Mouse (Mus musculus) midbrain, postnatal 0 days (tissue): Measurements from ENCODE around the gene Vegfb. TPM values are rescaled to one million over a fixed set of nuclear protein-coding genes. Genes with fewer than 3 reads are reported as not detected.

Experiments
- ATAC-seq: fragments of 200-750 bp; cut with Nextera tagmentation; 2 replicates; pipeline ENCODE4 v1.8.0; 2017; ENCODE audit warnings: moderate number of reproducible peaks, mild to moderate bottlenecking, moderate TSS enrichment, moderate library complexity; ENCODE audit not compliant: low FRiP score
- DNase-seq: peaks from one replicate; pipeline ENCODE4 v3.0.0-alpha.2; 2015; ENCODE audit warnings: low spot score
- H3K27ac ChIP-seq: fragments of 300-500 bp; sonication (generic); 2 replicates; pipeline ENCODE4 v1.5.1; 2014; ENCODE audit warnings: low read depth, mild to moderate bottlenecking, low read length, mixed read lengths
- H3K27me3 ChIP-seq: fragments of 300-500 bp; sonication (generic); 2 replicates; pipeline ENCODE4 v1.6.1; 2014; ENCODE audit warnings: low read length, control low read depth, mixed read lengths; ENCODE audit not compliant: insufficient read depth
- H3K36me3 ChIP-seq: fragments of 300-500 bp; sonication (generic); 2 replicates; pipeline ENCODE4 v1.6.1; 2014; ENCODE audit warnings: low read length, control low read depth, mixed read lengths; ENCODE audit not compliant: insufficient read depth
- H3K4me1 ChIP-seq: fragments of 300-500 bp; sonication (generic); 2 replicates; pipeline ENCODE4 v1.6.1; 2014; ENCODE audit warnings: mild to moderate bottlenecking, control low read depth, antibody characterized with exemption, low read length, mixed read lengths; ENCODE audit not compliant: insufficient read depth
- H3K4me2 ChIP-seq: fragments of 300-500 bp; sonication (generic); 2 replicates; pipeline ENCODE4 v1.6.1; 2014; ENCODE audit warnings: low read depth, mild to moderate bottlenecking, low read length, mixed read lengths; ENCODE audit not compliant: poor library complexity, severe bottlenecking
- H3K4me3 ChIP-seq: fragments of 300-500 bp; sonication (generic); 2 replicates; pipeline ENCODE4 v1.5.1; 2014; ENCODE audit warnings: low read depth, mild to moderate bottlenecking, low read length, moderate library complexity
- H3K9ac ChIP-seq: fragments of 300-500 bp; sonication (generic); replicated peaks from 2 replicates; pipeline ENCODE4 v1.6.1; 2014; ENCODE audit warnings: mild to moderate bottlenecking, low read length, moderate library complexity, mixed read lengths; ENCODE audit not compliant: poor library complexity, severe bottlenecking
- H3K9me3 ChIP-seq: fragments of 300-500 bp; sonication (generic); 2 replicates; pipeline ENCODE4 v1.6.1; 2016; ENCODE audit warnings: low read length, control low read depth
- CTCF ChIP-seq: IDR thresholded peaks from 2 replicates; pipeline ENCODE4 v1.5.1; 2016; ENCODE audit warnings: antibody characterized with exemption, mild to moderate bottlenecking
- WGBS: fragments of 180-500 bp; shearing (Covaris S2); extraction: QIAGEN DNeasy Blood & Tissue Kit; methylation state at CpG from one replicate; pipeline ENCODE4 v1.1.7; 2014; 5-methylcytosine and 5-hydroxymethylcytosine counted together
- polyA plus RNA-seq: library from polyadenylated mRNA; unstranded; fragments of >200 nt; fragmentation: Nextera tagmentation; extraction: Ambion mirVana; gene quantifications from 2 replicates; pipeline ENCODE4 v1.2.1, GENCODE M21; 2015
- total RNA-seq: library from RNA; depleted of rRNA; stranded (reverse); fragments of >200 nt; gene quantifications from 2 replicates; pipeline ENCODE4 v1.2.3, GENCODE M21; 2014

The Vegfb gene
- total and polyA plus RNA-seq, 2 experiments from 2014 or later: 44.4 to 77.7 TPM

DNA sequence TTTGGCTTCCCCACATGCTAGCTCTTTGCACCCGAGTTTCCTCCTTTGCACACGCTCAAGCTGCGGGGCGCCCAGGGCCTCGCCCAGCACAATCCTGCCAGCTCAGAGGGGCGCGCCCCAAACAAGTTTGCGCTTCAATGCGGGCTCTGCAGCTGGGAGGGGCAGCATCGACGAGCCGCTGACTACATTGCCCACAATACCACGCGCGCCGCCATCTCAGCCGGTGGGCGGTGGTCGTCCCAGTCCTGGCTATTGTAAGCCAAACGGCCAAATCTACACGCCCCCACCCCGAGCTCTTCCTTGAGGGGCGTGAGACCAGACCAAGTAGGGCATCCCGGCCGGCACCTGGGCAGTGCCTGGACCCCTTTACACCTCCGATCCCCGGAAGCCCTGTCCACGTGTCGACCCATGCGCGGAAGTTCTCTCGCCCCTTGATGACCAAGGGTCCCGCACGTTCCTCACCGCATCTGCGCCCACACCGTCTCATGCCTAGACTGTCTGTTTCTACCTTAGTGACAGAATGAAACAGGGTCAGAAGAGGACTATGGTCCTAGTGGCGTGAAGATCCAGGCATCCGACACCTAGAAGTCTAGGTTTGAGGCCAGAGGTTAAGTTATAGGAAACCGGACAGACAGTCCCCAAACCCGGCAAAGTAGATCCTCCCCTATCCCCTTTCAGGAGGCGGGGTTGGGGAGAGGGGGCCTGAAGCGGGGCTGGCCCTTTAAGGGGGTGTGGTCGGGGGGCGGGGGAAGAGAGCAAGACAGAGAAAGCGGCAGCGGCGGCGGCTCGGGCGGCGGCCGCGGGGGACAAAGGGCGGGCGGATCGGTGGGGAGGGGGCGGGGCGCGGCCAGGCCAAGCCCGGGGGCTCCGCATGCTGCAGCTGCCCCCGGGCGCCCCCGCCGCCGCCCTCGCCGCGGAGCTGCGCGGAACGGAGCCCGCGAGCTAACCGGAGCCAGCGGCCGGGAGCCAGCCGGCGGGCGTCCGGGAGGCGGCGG lies 12.9 kb downstream of the Vegfb start, which contains the start of gene Ppp1r14b:
Ppp1r14b (plus strand) TSS at position 758 of the 995 bp plus-strand sequence.
- WGBS: under 1% methylated on average over 63 of the region's 84 CpGs
- peaks cover 13% of the 10 kb centered on the region for H3K36me3 ChIP-seq
- H3K4me1 ChIP-seq: peaks cover 19% of the 10 kb centered on the region; the same call in 1 of the 2 replicates
- peak within 1 kb of the TSS; percentile 95 for H3K4me2 ChIP-seq
- H3K27ac ChIP-seq: peak within 1 kb of the TSS; percentile 85
- peaks cover 11% of the 10 kb centered on the region for H3K27me3 ChIP-seq
- no peaks in the 10 kb centered on the region for H3K9me3 ChIP-seq
- H3K4me3 ChIP-seq: peak within 1 kb of the TSS; percentile 62
- H3K9ac ChIP-seq: peak within 1 kb of the TSS; percentile 72
- ATAC-seq (peak; percentile 52), DNase-seq (peak; percentile 82)
- TF ChIP-seq CTCF: no peak

- Histone ChIP-seq H3K4me1 (peaks cover 14% of the 10 kb centered on the region; the same call in 1 of the 2 replicates), H3K27me3 (peaks cover 11% of the 10 kb centered on the region), H3K9me3 (no peaks in the 10 kb centered on the region), H3K4me3 (peak overlapping the region; percentile 62), H3K4me2 (peak overlapping the region; percentile 95), H3K9ac (peak overlapping the region; percentile 72; the same call in 1 of the 2 replicates), H3K27ac (peak overlapping the region; percentile 85), H3K36me3 (peaks cover 13% of the 10 kb centered on the region)
- ATAC-seq (no peak), DNase-seq (no peak)
- 34% methylated on average over 12 of the region's 12 CpGs for WGBS
- no peak for TF ChIP-seq CTCF
Observed at GRCm38 (mm10) chr19:6973581-6974190, 13.8 kb downstream of the Vegfb start.

DNA sequence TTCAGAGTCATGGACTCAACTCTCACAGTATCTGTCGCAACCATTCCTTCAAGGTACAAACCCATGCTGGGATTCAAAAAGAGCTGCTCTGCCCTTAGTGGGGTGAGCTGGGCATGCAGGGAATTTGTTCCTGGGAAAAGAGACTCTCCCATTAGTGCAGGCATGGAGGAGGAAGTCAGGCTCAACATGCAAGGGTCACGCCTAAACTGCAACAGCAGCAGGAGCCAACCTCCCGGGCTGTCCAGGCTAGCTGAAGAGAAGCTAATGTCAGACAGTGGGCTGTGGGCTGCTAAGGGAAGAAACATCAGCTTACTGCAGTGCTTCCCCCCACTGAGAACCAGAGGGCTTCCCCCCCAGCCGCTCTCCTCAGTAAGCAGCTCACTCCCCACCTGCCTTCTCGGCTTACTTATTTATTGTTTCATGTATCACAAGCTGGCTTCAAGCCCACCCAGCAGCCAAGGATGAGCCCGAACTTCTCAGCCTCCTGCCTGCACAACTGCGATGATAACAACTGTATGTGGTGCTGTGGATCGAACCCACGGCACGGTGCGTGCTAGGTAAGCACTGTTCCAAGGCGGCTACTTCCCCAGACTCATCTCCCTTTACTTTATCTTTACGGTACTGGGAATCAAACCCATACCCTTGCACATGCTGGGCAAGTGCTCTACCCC lies 15.1 kb downstream of the Vegfb start:
- peaks cover 3% of the 10 kb centered on the region for H3K36me3 ChIP-seq
- H3K9ac ChIP-seq: no peak overlapping the region
- peaks cover 6% of the 10 kb centered on the region; the same call in 1 of the 2 replicates for H3K4me1 ChIP-seq
- H3K27me3 ChIP-seq: peaks cover 11% of the 10 kb centered on the region
- DNase-seq (no peak), ATAC-seq (no peak)
- H3K9me3 ChIP-seq: no peaks in the 10 kb centered on the region
- WGBS: 82% methylated on average over 13 of the region's 13 CpGs
- TF ChIP-seq CTCF: no peak
- no peak overlapping the region for H3K4me2 ChIP-seq
- H3K27ac ChIP-seq: no peak overlapping the region
- no peak overlapping the region for H3K4me3 ChIP-seq

DNA sequence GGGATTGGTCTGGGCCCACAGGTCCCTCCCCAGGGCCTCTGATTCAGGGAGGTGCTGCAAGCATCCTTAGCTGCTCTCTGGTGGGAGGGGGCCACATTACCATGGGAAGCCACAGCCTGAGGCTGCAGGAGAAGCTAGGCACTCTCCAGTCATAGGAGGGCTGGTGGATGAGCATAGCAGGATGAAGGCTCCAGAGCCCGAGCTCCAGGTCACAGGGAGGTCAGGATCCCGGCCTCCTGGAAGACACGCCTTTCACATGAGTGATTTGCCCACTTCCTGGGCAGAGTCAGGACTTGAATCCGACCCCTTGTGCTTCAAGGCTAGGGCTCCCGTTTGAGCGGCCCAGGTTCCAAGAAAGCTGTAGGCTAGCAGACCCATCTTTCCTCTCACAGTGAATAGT lies 15.8 kb downstream of the Vegfb start:
- Histone ChIP-seq H3K36me3 (no peaks in the 10 kb centered on the region), H3K9me3 (no peaks in the 10 kb centered on the region), H3K27me3 (peaks cover 11% of the 10 kb centered on the region), H3K4me2 (no peak overlapping the region), H3K4me3 (no peak overlapping the region), H3K4me1 (peaks cover 5% of the 10 kb centered on the region; the same call in 1 of the 2 replicates), H3K27ac (no peak overlapping the region), H3K9ac (no peak overlapping the region)
- TF ChIP-seq CTCF: no peak
- DNase-seq: no peak
- 54% methylated on average over 6 of the region's 6 CpGs for WGBS
- no peak for ATAC-seq

- Histone ChIP-seq H3K36me3 (no peaks in the 10 kb centered on the region), H3K4me2 (no peak overlapping the region; the same call in 1 of the 2 replicates), H3K9ac (peak overlapping the region; percentile 29; the same call in 1 of the 2 replicates), H3K4me1 (peaks cover under 1% of the 10 kb centered on the region; the same call in 1 of the 2 replicates), H3K9me3 (no peaks in the 10 kb centered on the region), H3K4me3 (peak overlapping the region; percentile 31; the same call in 1 of the 2 replicates), H3K27ac (no peak overlapping the region), H3K27me3 (peaks cover 11% of the 10 kb centered on the region)
- WGBS: 14% methylated on average over 11 of the region's 11 CpGs
- DNase-seq: no peak
- no peak for TF ChIP-seq CTCF
- ATAC-seq: no peak
Observed at GRCm38 (mm10) chr19:6970460-6971085, 16.9 kb downstream of the Vegfb start.
